Mouse (Mus musculus) T-cell, adult 2 months (primary cell): ENCODE measurements around the gene Rab37.
A peak's percentile ranks its signal among the peaks of the same experiment; 100 is the strongest.

ENCODE experiments used
- DNase-seq: peaks from one replicate; pipeline ENCODE4 v3.0.0; 2022; ENCODE audit warnings: low spot score

Gene Rab37

DNA sequence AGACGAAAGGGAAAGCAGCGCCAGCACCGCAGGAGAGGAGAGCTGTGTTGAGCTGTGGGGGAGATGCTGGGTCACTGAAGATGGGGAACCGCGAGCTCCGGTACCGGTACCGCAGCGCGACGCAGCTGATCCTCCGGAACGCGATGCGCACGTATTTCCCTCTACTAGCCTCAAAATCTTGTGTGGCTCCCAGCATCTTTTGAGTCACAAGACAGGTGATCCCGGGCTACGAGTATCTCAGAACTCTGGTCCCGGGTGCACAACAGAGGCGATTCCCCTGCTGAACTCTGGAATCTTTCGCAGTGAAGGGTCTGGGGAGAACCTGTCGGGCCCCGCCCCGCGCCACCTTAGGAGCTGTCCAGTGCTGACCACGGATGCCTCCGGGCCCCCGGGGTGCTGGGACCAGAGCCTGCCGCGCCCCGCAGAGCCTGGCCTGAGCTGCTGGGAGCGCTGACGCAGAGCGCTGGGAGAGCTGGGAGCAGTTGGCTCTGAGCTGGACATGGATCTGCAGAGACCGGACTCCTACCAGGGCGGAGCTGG lies at the start of gene Rab37:
Gene Rab37 (plus strand): TSS at position 70 of the 540 bp plus-strand sequence.
- DNase-seq: peak; percentile 10

- no peak for DNase-seq
Observed at GRCm38 (mm10) chr11:115048259-115048658, 43.0 kb upstream of the Rab37 start, which contains the start of gene Cd300ld3. Cd300ld3 (minus strand) TSS chr11:115048409.

- DNase-seq: no peak
Observed at GRCm38 (mm10) chr11:115049282-115049895, 41.8 kb upstream of the Rab37 start.

DNA sequence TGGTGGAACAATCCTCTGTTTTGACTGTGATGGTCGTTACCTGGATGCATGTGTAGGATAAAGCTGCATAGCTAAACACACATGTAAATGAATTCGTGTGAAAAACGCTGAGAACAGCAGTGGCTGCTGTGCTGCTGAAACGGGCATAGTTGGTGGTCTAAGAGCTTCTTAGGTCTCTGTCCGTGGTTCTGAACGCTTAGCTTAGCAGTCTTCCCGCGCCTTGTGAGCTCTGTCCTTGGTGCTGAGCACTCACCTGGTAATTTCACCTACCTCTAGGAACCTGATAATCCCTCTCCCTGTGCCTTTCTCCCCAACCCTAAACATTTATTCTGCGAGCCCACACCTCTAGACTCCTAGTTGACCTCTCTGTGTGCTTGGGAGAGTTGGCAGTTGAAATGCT lies 39.0 kb upstream of the Rab37 start:
- DNase-seq: no peak

DNA sequence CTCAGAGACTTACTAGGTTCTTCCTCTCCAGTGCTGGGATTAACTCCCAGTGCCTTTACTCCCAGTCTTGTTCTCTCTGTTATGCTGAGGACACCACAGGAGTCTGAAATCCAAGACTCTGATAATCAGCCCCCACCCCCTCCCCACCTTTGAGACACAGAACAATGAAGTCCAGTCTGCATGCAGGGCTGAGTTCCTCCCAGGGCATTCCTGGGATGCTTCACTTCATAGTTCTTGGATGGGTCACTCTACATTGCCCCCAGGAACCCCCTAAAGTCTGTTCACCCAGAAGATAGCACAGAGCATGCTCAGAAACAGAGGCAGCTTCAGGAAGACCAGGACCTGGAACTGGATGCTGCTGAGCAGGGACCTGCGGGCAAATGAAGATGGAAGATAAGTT lies 38.2 kb upstream of the Rab37 start:
- DNase-seq: no peak

GRCm38 (mm10) chr11:115054537-115054936 lies 36.7 kb upstream of the Rab37 start:
- no peak for DNase-seq

GRCm38 (mm10) chr11:115058701-115059100 lies 32.5 kb upstream of the Rab37 start:
- DNase-seq: no peak

DNA sequence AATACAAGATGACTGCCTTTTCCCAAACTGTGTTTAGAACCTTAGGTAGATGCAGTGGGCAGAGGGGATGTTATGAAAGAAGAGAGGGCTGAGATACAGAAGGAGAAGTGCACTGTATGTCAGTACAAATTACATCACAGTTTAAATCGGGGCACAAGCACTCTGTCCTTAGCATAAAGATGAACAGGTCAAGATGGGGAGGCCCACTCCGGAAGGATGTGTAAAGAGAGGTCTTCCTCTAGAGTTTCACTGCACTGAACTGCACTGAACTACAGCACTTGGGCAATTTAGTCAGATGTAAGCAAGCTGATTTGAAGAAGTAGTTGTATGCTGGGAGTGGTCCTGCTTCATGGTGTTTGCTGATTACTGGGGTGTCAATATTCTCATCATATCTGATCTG lies 31.4 kb upstream of the Rab37 start:
- no peak for DNase-seq

GRCm38 (mm10) chr11:115062077-115062476 lies 29.2 kb upstream of the Rab37 start, which contains the start of gene Cd300e:
Cd300e (minus strand) TSS chr11:115062177.
- DNase-seq: no peak

DNA sequence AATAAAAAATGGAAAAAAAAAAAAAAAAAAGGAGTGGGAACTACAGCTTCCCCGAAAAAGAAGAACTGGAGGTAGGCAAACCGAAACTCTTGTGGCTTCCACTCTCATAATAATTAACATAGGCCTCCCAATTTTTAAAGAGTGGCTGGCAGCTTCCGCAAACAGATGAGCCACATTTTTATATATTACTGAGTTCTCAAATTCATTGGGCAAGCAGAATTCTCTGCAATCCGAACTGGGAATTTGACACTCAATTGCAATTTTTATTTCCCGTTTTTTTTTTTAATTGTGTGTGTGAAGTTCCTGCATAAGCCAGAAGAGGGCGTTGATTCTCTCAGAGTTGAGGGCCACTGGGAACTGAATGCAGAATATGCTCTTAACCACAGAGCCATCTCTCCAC lies 24.5 kb upstream of the Rab37 start:
- DNase-seq: no peak

- DNase-seq: no peak
Observed at GRCm38 (mm10) chr11:115071015-115071551, 20.1 kb upstream of the Rab37 start.

DNA sequence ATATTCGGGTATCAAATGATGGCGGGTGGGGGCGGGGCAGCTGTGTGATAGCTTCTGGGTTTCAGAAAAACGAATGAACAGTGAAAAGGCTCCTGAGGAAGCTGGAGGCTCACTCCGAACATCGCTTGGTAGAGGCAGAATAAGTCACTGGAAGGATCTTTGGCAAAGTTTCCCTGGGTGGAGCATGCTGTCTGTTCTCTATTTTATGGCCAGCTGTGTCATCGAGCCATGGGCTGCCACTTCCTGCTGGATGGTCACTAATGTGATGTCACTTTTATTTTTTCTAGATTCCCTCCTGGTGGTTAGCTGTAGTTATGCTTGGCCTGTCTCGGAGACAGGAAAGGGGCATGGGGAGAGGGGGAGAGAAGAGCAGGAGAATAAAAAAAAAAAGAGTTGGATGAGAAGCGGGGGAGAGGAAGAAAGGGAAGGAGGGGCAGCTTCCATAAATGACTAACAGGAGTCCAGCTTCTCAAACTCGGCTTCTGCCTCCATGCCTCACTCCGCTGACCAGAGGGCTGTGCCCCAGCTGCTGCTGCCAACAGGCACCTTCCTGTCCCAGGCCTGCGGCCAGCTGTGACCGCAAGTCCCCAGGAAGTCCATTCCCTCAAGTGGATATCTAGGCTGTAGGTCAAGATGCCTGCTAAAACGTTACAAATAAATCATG lies 19.5 kb upstream of the Rab37 start:
- DNase-seq: no peak

DNA sequence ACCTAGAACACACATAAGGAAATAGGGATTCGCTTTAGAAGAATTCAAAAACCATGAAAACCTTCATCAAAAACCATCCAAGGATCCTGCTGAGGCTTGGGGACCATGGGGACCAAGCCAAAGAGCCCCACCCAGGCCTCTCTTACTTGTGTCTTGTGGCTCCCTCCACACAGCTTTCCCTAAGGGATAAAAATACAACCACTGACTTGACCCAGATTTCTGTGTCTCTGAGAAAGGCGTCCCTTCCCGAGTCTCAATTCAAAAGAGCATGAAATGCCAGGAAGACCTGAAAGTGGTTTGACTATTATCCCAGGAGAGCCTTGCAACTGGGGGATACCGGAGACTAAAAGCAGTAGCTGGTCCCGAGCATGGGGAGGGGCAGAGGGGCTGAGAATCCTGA lies 18.2 kb upstream of the Rab37 start:
- no peak for DNase-seq

- no peak for DNase-seq
Observed at GRCm38 (mm10) chr11:115075407-115075806, 15.8 kb upstream of the Rab37 start.

DNA sequence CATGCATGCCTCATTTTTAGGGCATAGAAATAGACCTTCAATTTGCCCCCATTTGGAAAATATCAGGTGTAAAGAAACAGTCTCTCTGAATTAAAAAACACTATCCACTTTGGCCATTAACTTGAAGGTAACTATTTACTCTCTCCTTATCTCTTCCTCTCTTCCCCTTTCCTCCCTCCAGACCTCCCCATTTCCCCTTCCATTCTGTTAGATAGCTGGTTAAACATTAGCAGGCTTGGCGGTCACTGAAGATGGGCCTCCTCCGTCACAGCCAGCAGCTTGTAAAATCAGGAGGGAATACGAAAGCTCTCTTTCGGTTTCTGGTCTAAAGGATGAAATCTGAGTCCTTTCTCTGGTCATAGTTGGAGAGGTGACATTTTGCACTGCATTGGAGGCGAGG lies 15.4 kb upstream of the Rab37 start:
- DNase-seq: no peak

GRCm38 (mm10) chr11:115077436-115077835 lies 13.8 kb upstream of the Rab37 start:
- DNase-seq: no peak

DNA sequence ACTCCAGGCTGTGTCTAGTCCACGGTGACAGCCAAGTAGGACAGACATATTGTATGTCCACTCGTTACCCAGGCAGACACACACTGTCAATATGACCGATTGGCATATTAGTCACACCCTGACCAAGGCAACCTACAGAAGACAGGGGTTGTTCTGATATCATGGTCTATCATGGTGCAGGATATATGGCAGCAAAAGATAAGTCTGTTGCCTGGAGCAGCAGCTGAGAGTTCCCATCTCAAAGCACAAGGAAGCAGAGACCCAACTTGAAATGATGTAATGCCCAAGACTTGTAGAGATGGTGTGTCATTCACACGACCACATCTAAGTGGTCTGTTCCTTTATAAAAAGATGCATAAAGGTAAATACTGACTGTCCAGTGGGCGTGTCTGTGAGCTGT lies 12.6 kb upstream of the Rab37 start:
- no peak for DNase-seq

- DNase-seq: peak; percentile 51
Observed at GRCm38 (mm10) chr11:115080886-115081285, 10.3 kb upstream of the Rab37 start.

GRCm38 (mm10) chr11:115081373-115081772 lies 9.9 kb upstream of the Rab37 start:
- no peak for DNase-seq

DNA sequence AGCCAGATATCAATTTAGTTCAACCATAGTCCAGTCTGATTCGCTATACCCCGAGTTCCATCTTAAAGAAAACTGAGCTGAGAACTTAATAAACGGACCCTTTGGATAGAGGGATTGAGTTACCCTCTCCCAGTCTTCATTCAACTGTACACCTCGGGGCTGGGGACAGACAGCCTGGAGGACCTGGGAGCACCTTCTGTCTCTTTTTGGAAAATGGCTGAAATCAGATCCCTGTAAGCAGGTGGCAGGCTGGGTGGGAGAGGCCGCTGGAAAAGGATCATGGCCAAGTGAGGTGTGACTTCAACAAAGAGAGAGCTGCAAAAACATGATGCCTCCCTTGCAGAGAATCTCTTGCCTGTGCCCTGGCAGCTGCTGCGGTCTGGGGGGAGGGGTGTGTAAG lies 9.0 kb upstream of the Rab37 start:
- DNase-seq: no peak

DNA sequence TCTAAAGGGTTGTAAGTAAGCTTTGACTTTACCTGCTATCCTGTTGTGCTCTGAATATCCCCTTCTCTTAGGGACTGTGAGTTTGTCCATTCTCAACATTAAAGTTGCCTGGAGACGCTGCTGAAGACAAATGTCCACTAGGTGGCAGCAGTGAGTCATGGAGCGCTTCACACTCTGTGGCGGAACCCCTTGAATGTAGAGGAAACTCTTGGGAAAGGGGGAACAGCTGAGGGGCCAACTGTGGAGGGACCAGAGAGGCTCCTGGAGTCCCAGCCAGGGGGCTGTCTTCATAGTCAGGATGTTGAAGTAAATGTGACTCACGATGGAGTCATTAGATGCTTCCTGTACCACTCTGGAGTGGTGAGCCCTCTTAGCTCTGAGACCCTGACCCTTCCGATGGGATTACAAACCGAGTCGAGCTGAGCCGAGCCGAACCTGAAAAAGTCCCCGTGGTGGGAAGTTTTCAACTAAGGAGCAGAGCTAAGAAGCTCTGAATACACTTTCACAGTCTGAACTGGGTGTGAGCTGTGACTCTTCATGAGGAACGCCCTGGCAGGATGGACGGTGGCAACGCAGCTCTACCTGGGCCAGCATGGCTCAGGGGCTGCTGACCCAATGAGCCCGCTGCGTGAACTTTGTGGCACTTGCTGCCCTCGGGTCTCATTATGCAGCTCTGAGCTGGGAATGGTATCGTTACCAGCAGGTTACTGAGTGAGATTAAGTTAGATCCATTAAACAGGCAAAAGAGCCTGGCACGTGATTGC lies 7.7 kb upstream of the Rab37 start:
- peak; percentile 61 for DNase-seq

DNA sequence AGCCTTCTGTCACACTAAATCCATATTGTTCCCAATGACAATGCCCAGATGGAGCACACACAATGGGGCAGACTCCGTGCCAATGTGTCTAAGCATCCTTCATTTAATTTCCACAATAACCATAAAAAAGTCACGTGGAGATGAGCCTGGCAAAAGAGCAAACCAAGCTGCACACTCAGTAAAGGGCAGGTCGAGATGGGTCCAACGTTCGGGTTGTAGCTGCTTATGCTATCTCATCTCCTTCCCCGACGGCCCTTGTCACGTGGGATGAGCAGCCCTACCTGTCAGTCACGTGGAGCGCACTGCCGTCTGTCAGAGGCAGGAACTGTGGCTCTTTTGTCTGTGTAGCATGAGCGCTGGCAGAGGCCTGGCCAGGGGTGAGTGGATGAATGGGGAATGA lies 6.6 kb upstream of the Rab37 start:
- DNase-seq: no peak

- no peak for DNase-seq
Observed at GRCm38 (mm10) chr11:115085064-115085463, 6.2 kb upstream of the Rab37 start.
